Mouse (Mus musculus) lung, embryonic 16.5 days (tissue): ENCODE data around the gene Mfsd4b1. TPM values are rescaled to one million over a fixed set of nuclear protein-coding genes. Genes with fewer than 3 reads are reported as not detected.

Experiments
- ATAC-seq: fragments of 200-750 bp; cut with Nextera tagmentation; 2 replicates; pipeline ENCODE4 v1.8.0; 2017; ENCODE audit warnings: low read depth, mild to moderate bottlenecking, moderate library complexity
- H3K27ac ChIP-seq: fragments of 300-500 bp; sonication (generic); 2 replicates; pipeline ENCODE4 v1.5.1; 2014; ENCODE audit warnings: mild to moderate bottlenecking, control low read depth, low read length
- H3K27me3 ChIP-seq: fragments of 300-500 bp; sonication (generic); 2 replicates; pipeline ENCODE4 v1.6.1; 2014; ENCODE audit warnings: low read depth, low read length, mixed read lengths; ENCODE audit not compliant: control insufficient read depth, insufficient read depth
- H3K36me3 ChIP-seq: fragments of 300-500 bp; sonication (generic); 2 replicates; pipeline ENCODE4 v1.6.1; 2014; ENCODE audit warnings: low read length; ENCODE audit not compliant: control insufficient read depth, insufficient read depth
- H3K4me1 ChIP-seq: fragments of 300-500 bp; sonication (generic); replicated peaks from 2 replicates; pipeline ENCODE4 v1.6.1; 2014; ENCODE audit warnings: low read length, mixed read lengths; ENCODE audit not compliant: control insufficient read depth, insufficient read depth
- H3K4me2 ChIP-seq: fragments of 300-500 bp; sonication (generic); 2 replicates; pipeline ENCODE4 v1.6.1; 2014; ENCODE audit warnings: low read depth, low read length, control low read depth
- H3K4me3 ChIP-seq: fragments of 300-500 bp; sonication (generic); 2 replicates; pipeline ENCODE4 v1.5.1; 2014; ENCODE audit warnings: mild to moderate bottlenecking, low read length, control low read depth
- H3K9ac ChIP-seq: fragments of 300-500 bp; sonication (generic); 2 replicates; pipeline ENCODE4 v1.6.1; 2014; ENCODE audit warnings: low read length, control low read depth
- H3K9me3 ChIP-seq: fragments of 300-500 bp; sonication (generic); 2 replicates; pipeline ENCODE4 v1.6.1; 2016; ENCODE audit warnings: low read length; ENCODE audit not compliant: control insufficient read depth
- WGBS: fragments of 180-500 bp; shearing (Covaris S2); extraction: QIAGEN DNeasy Blood & Tissue Kit; methylation state at CpG from one replicate; pipeline ENCODE4 v1.1.7; 2014; 5-methylcytosine and 5-hydroxymethylcytosine counted together
- polyA plus RNA-seq: library from polyadenylated mRNA; unstranded; fragments of >200 nt; fragmentation: Nextera tagmentation; extraction: Ambion mirVana; gene quantifications from 2 replicates; pipeline ENCODE4 v1.2.1, GENCODE M21; 2015

The Mfsd4b1 gene
- polyA plus RNA-seq, 1 experiment from 2014 or later: 0.13 TPM

- 89% methylated on average over 12 of the region's 12 CpGs for WGBS
- H3K9ac ChIP-seq: no peak within 1 kb of the TSS
- H3K4me2 ChIP-seq: no peak within 1 kb of the TSS
- ATAC-seq: no peak
- no peak within 1 kb of the TSS for H3K4me3 ChIP-seq
- no peaks in the 10 kb centered on the region for H3K4me1 ChIP-seq
- no peaks in the 10 kb centered on the region for H3K27me3 ChIP-seq
- no peaks in the 10 kb centered on the region for H3K9me3 ChIP-seq
- H3K27ac ChIP-seq: no peak within 1 kb of the TSS
- H3K36me3 ChIP-seq: no peaks in the 10 kb centered on the region
These were observed 38.6 kb downstream of the Mfsd4b1 start, which contains the start of gene Mfsd4b5 for GRCm38 (mm10) chr10:39986466-39986865. Gene Mfsd4b5, minus strand, starts transcription at chr10:39986646.

DNA sequence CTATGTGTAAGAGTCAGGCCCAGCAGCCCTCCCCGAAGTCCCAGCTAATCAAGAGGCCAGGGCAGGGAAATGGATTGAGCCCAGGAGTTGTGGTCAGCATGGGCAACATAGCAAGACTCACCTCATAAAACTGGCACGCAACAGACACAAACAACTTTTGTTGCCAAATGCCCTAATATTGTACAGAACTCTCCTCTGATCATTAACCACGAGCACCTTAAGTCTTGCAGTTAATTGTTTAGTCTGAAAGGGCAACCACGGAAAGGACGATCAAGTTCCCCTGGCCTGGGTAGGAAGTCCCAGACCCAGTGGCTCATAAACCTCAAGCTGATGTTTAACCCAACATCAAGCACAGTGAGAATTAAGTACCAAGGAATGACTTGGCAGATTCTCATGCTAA is 42.5 kb downstream of the Mfsd4b1 start:
- Histone ChIP-seq H3K36me3 (no peaks in the 10 kb centered on the region), H3K9ac (no peak overlapping the region), H3K9me3 (peaks cover 8% of the 10 kb centered on the region), H3K4me2 (no peak overlapping the region), H3K27me3 (no peaks in the 10 kb centered on the region), H3K27ac (no peak overlapping the region), H3K4me3 (no peak overlapping the region), H3K4me1 (no peaks in the 10 kb centered on the region)
- no peak for ATAC-seq
- 69% methylated on average over 5 of the region's 5 CpGs for WGBS

GRCm38 (mm10) chr10:39978231-39978630 is 46.8 kb downstream of the Mfsd4b1 start:
- Histone ChIP-seq H3K4me1 (0 out of 2 replicates have a peak, but pooled peaks cover 2% of the 10 kb centered on the region), H3K36me3 (no peaks in the 10 kb centered on the region), H3K4me3 (no peak overlapping the region), H3K27me3 (no peaks in the 10 kb centered on the region), H3K9me3 (peaks cover 8% of the 10 kb centered on the region), H3K9ac (no peak overlapping the region), H3K4me2 (no peak overlapping the region), H3K27ac (no peak overlapping the region)
- ATAC-seq: no peak
- 100% methylated on average over 1 of the region's 1 CpGs for WGBS

DNA sequence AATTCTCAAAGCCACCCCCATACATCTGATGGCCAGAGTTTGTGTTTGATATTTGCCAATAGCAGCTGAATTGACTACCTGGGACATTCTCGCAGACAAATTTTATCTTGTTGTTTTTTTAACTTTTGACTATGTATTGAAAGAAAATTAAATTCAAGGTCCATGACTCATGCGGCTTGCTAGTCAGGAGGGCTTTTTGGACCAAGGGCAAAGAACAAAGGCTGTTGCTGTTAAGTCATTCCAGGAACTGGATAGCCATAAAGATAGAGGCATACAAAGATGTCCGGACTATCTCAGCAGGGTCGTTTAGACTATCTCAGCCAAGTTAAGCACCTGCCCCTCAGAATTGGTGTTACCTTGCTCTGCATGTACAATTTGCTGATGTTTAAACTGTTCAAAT is 47.7 kb downstream of the Mfsd4b1 start:
- H3K9me3 ChIP-seq: peaks cover 8% of the 10 kb centered on the region
- no peaks in the 10 kb centered on the region for H3K36me3 ChIP-seq
- no peaks in the 10 kb centered on the region for H3K27me3 ChIP-seq
- H3K27ac ChIP-seq: no peak overlapping the region
- H3K4me3 ChIP-seq: no peak overlapping the region
- H3K4me1 ChIP-seq: 0 out of 2 replicates have a peak, but pooled peaks cover 2% of the 10 kb centered on the region
- no peak overlapping the region for H3K4me2 ChIP-seq
- no peak for ATAC-seq
- 89% methylated on average over 4 of the region's 4 CpGs for WGBS
- no peak overlapping the region for H3K9ac ChIP-seq

DNA sequence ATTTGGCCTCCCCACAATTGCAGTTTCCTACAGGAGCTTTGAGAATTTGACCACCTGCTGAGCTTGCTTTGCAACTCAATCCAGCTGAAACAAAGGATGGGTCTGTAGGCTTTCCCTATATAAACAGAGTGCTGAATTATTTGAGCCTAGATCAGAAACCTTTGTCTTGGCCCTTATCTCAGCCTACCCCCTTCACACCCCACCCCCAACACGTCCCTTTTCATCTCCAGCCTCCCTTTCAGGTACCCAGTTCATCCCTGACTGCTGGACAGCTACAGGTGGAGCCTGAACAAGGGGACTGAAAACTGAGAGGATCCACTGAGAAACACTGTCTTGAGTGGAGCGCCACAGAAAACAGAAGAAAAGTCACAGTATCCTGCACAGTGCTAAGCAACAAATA is 49.3 kb downstream of the Mfsd4b1 start:
- ATAC-seq: no peak
- Histone ChIP-seq H3K9ac (no peak overlapping the region), H3K27me3 (no peaks in the 10 kb centered on the region), H3K9me3 (peaks cover 8% of the 10 kb centered on the region), H3K27ac (no peak overlapping the region), H3K4me1 (0 out of 2 replicates have a peak, but pooled peaks cover 2% of the 10 kb centered on the region), H3K36me3 (no peaks in the 10 kb centered on the region), H3K4me2 (no peak overlapping the region), H3K4me3 (no peak overlapping the region)
- WGBS: 39% methylated on average over 2 of the region's 2 CpGs

DNA sequence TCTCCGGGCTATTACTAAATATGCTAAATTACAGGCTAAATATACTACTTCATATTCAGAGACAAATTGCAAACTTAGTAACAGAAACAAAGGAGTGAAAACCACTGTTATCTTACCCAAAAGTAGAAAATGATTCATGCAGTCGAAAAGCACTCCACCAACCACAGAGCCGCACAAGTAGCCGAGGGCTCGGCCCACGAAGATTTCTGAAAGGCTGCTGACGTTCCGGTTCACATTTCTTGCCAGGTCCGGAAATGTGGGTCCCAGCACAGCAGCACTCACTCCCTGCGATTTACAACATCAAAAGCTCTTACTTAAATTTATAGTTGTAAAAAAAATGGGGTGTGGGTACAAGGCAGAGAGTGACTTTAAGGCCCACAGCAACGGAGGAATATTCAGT is 50.1 kb downstream of the Mfsd4b1 start:
- Histone ChIP-seq H3K4me1 (0 out of 2 replicates have a peak, but pooled peaks cover 2% of the 10 kb centered on the region), H3K4me2 (no peak overlapping the region), H3K9ac (no peak overlapping the region), H3K36me3 (no peaks in the 10 kb centered on the region), H3K27ac (no peak overlapping the region), H3K27me3 (no peaks in the 10 kb centered on the region), H3K4me3 (no peak overlapping the region), H3K9me3 (peaks cover 8% of the 10 kb centered on the region)
- no peak for ATAC-seq
- WGBS: 49% methylated on average over 11 of the region's 11 CpGs

- Histone ChIP-seq H3K4me3 (no peak overlapping the region), H3K36me3 (no peaks in the 10 kb centered on the region), H3K9ac (no peak overlapping the region), H3K4me2 (no peak overlapping the region), H3K27ac (no peak overlapping the region), H3K27me3 (no peaks in the 10 kb centered on the region), H3K9me3 (no peaks in the 10 kb centered on the region), H3K4me1 (no peaks in the 10 kb centered on the region)
- ATAC-seq: no peak
- WGBS: 78% methylated on average over 3 of the region's 3 CpGs
These were observed 57.6 kb downstream of the Mfsd4b1 start for GRCm38 (mm10) chr10:39967512-39967911.

DNA sequence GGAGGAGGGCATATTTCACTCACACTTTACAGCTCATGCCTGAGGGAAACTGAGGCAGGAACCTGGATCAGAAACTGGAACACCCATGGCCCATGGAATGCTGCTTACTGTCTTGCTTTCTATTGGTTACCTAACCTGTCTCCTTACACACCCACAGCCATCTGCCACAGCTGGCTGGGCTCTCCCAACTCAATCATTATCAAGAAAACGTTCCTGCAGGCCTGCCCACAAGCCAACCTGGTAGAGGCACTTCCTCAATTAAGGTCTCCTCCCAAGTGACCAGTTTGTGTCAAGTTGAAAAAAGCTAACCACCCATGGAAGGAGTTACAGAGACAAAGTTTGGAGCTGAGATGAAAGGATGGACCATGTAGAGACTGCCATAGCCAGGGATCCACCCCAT is 63.2 kb downstream of the Mfsd4b1 start:
- Histone ChIP-seq H3K4me3 (no peak overlapping the region), H3K4me2 (no peak overlapping the region), H3K27ac (no peak overlapping the region), H3K9ac (no peak overlapping the region), H3K9me3 (no peaks in the 10 kb centered on the region), H3K36me3 (no peaks in the 10 kb centered on the region), H3K4me1 (peaks cover 6% of the 10 kb centered on the region; the same call in 1 of the 2 replicates), H3K27me3 (no peaks in the 10 kb centered on the region)
- WGBS: 24% methylated on average over 1 of the region's 1 CpGs
- no peak for ATAC-seq

GRCm38 (mm10) chr10:39960441-39960822 is 64.6 kb downstream of the Mfsd4b1 start:
- Histone ChIP-seq H3K9me3 (no peaks in the 10 kb centered on the region), H3K4me3 (peak overlapping the region; percentile 64)
- ATAC-seq: peak; percentile 35; the same call in 1 of the 2 replicates

More at GRCm38 (mm10) chr10:39960441-39960822, 64.6 kb downstream of the Mfsd4b1 start:
- 34% methylated on average over 11 of the region's 11 CpGs for WGBS
- no peaks in the 10 kb centered on the region for H3K36me3 ChIP-seq
- H3K27me3 ChIP-seq: no peaks in the 10 kb centered on the region
- H3K4me1 ChIP-seq: peaks cover 6% of the 10 kb centered on the region; the same call in 1 of the 2 replicates
- peak overlapping the region; percentile 99; the same call in 1 of the 2 replicates for H3K4me2 ChIP-seq
- H3K27ac ChIP-seq: no peak overlapping the region
- H3K9ac ChIP-seq: no peak overlapping the region
